In the genomic region with DNA sequence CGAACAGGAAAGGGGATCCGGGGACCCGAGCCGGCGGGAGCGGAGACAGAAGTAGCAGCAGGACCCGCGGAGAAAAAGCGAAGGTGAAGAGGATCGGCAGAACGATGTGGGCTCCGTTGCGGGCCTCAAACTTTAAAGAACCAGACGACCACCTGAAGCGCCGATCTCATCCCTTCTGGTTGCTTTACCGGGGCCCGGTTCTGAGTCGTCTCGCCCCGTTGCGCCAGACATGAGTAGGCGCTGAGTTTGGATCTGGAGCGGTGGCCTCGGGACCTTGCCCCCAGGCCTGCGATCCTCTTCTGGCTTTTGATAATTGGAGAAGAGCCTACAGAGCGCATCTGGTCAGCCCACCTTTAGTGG, we compare ENCODE assay signal across 7 mouse cellular contexts. TPM values are rescaled to one million over a fixed set of nuclear protein-coding genes. Genes with fewer than 3 reads are reported as not detected.
DNase-seq lines count a peak whose midpoint lies in the region; ATAC-seq and TF ChIP-seq lines count a peak whose summit lies in the region.

No protein-coding gene starts in this region.

- DNase-seq in lung, postnatal 36 days = no peak
- DNase-seq in stomach, postnatal 0 days (ENCODE audit: low spot score) = no peak
- no peak for DNase-seq in left cerebral cortex, postnatal 4 days
- DNase-seq in ovary, postnatal 10 days (ENCODE audit: low spot score) = no peak

- H3K9ac ChIP-seq in lung, embryonic 16.5 days (ENCODE audit: low read length) = no peak overlapping the region; the same call in 1 of the 2 replicates
- H3K9ac ChIP-seq in forebrain, embryonic 16.5 days (replicated peaks; ENCODE audit: low read depth, low read length) = peak overlapping the region; percentile 91
- peak overlapping the region; percentile 39; the same call in 1 of the 2 replicates for H3K9ac ChIP-seq in limb, embryonic 15.5 days
- no peak overlapping the region for H3K9ac ChIP-seq in stomach, postnatal 0 days (ENCODE audit: low read length)

- no peak for TF ChIP-seq EP300 in stomach, postnatal 0 days (optimal IDR thresholded peaks at IDR 0.05)

- peak overlapping the region; percentile 97 for H3K4me2 ChIP-seq in lung, embryonic 16.5 days (ENCODE audit: low read depth, low read length)
- H3K4me2 ChIP-seq in forebrain, embryonic 16.5 days (ENCODE audit: low read length) = peak overlapping the region; percentile 94
- peak overlapping the region; percentile 99 for H3K4me2 ChIP-seq in limb, embryonic 15.5 days
- H3K4me2 ChIP-seq in stomach, postnatal 0 days (replicated peaks; ENCODE audit: low read depth) = peak overlapping the region; percentile 95

- H3K9me3 ChIP-seq in lung, embryonic 16.5 days (ENCODE audit: control insufficient read depth, low read length) = no peaks in the 10 kb centered on the region
- H3K9me3 ChIP-seq in forebrain, embryonic 16.5 days (ENCODE audit: control insufficient read depth, low read length) = no peaks in the 10 kb centered on the region
- no peaks in the 10 kb centered on the region for H3K9me3 ChIP-seq in limb, embryonic 15.5 days
- H3K9me3 ChIP-seq in stomach, postnatal 0 days (ENCODE audit: control insufficient read depth, low read length) = no peaks in the 10 kb centered on the region

- no peak overlapping the region for H3K27ac ChIP-seq in lung, embryonic 16.5 days (ENCODE audit: low read length)
- H3K27ac ChIP-seq in forebrain, embryonic 16.5 days (ENCODE audit: low read length) = no peak overlapping the region; the same call in 1 of the 2 replicates
- H3K27ac ChIP-seq in limb, embryonic 15.5 days = no peak overlapping the region
- no peak overlapping the region for H3K27ac ChIP-seq in stomach, postnatal 0 days (replicated peaks)

- peak overlapping the region; percentile 59 for H3K4me3 ChIP-seq in lung, embryonic 16.5 days (ENCODE audit: low read length)
- H3K4me3 ChIP-seq in forebrain, embryonic 16.5 days (replicated peaks; ENCODE audit: low read length) = peak overlapping the region; percentile 83
- H3K4me3 ChIP-seq in limb, embryonic 15.5 days = peak overlapping the region; percentile 57
- H3K4me3 ChIP-seq in stomach, postnatal 0 days (ENCODE audit: low read depth, low read length) = peak overlapping the region; percentile 51; the same call in 1 of the 2 replicates

- intact Hi-C loops in left cerebral cortex, postnatal 4 days (cut with DNase I) = loop anchor here (5.0 kb wide), 1 partner anchor 85 kb away; no protein-coding TSS in a partner anchor

- H3K4me1 ChIP-seq in lung, embryonic 16.5 days (replicated peaks; ENCODE audit: control insufficient read depth, insufficient read depth, low read length) = peaks cover 17% of the 10 kb centered on the region; the same call in 1 of the 2 replicates
- peaks cover 26% of the 10 kb centered on the region for H3K4me1 ChIP-seq in forebrain, embryonic 16.5 days (replicated peaks; ENCODE audit: control insufficient read depth, insufficient read depth, low read length)
- peaks cover 30% of the 10 kb centered on the region for H3K4me1 ChIP-seq in limb, embryonic 15.5 days
- H3K4me1 ChIP-seq in stomach, postnatal 0 days (replicated peaks; ENCODE audit: control insufficient read depth, insufficient read depth) = no peaks in the 10 kb centered on the region; the same call in 1 of the 2 replicates

- WGBS in lung, embryonic 16.5 days = 3% methylated on average over 27 of the region's 27 CpGs
- WGBS in forebrain, embryonic 16.5 days = under 1% methylated on average over 26 of the region's 27 CpGs
- WGBS in limb, embryonic 15.5 days = 1% methylated on average over 27 of the region's 27 CpGs
- WGBS in stomach, postnatal 0 days = 5% methylated on average over 26 of the region's 27 CpGs

- no peak for TF ChIP-seq CTCF in stomach, postnatal 0 days (IDR thresholded peaks at IDR 0.05; ENCODE audit: low read depth)

- H3K36me3 ChIP-seq in lung, embryonic 16.5 days (ENCODE audit: control insufficient read depth, insufficient read depth, low read length) = no peaks in the 10 kb centered on the region
- H3K36me3 ChIP-seq in forebrain, embryonic 16.5 days (ENCODE audit: control insufficient read depth, insufficient read depth) = no peaks in the 10 kb centered on the region
- H3K36me3 ChIP-seq in limb, embryonic 15.5 days = no peaks in the 10 kb centered on the region
- H3K36me3 ChIP-seq in stomach, postnatal 0 days (ENCODE audit: control insufficient read depth, insufficient read depth, low read length) = no peaks in the 10 kb centered on the region

- no peak for ATAC-seq in lung, embryonic 16.5 days (ENCODE audit: low read depth)
- no peak for ATAC-seq in forebrain, embryonic 16.5 days
- ATAC-seq in limb, embryonic 15.5 days (ENCODE audit: insufficient number of reproducible peaks, low FRiP score, low TSS enrichment, low read depth) = no peak
- no peak for ATAC-seq in stomach, postnatal 0 days (ENCODE audit: low FRiP score, low TSS enrichment)

- H3K27me3 ChIP-seq in lung, embryonic 16.5 days (ENCODE audit: control insufficient read depth, insufficient read depth, low read depth, low read length) = peaks cover 53% of the 10 kb centered on the region
- no peaks in the 10 kb centered on the region for H3K27me3 ChIP-seq in forebrain, embryonic 16.5 days (replicated peaks; ENCODE audit: control insufficient read depth, insufficient read depth, low read length)
- peaks cover 71% of the 10 kb centered on the region for H3K27me3 ChIP-seq in limb, embryonic 15.5 days
- peaks cover 6% of the 10 kb centered on the region; the same call in 1 of the 2 replicates for H3K27me3 ChIP-seq in stomach, postnatal 0 days (ENCODE audit: control insufficient read depth, insufficient read depth, low read length)

RNA-seq across cellular contexts. Expression of a gene that starts 1.5 kb away (rescaled TPM):
- 2.4 and 3.1 TPM in 2 replicates for polyA plus RNA-seq in lung, embryonic 16.5 days (2015; fragmentation: Nextera tagmentation; extraction: Ambion mirVana)
- 22.3 and 30.1 TPM in 2 replicates for polyA plus RNA-seq in forebrain, embryonic 16.5 days (2015; fragmentation: Nextera tagmentation; extraction: Ambion mirVana)
- 4.5 and 5.0 TPM in 2 replicates for polyA plus RNA-seq in limb, embryonic 15.5 days (2015; fragmentation: Nextera tagmentation; extraction: Ambion mirVana)
- 0.56 and 0.70 TPM in 2 replicates for polyA plus RNA-seq in stomach, postnatal 0 days (2015; fragmentation: Nextera tagmentation; extraction: Ambion mirVana)
- total RNA-seq in left cerebral cortex, postnatal 4 days (2021) = 10 to 100 TPM; 29.9 to 30.5 TPM

RNA-seq across cellular contexts. Expression of a gene that starts 51.7 kb away (rescaled TPM):
- polyA plus RNA-seq in lung, embryonic 16.5 days (2015; fragmentation: Nextera tagmentation; extraction: Ambion mirVana) = 39.0 and 40.3 TPM in 2 replicates
- polyA plus RNA-seq in forebrain, embryonic 16.5 days (2015; fragmentation: Nextera tagmentation; extraction: Ambion mirVana) = 9.8 and 10.4 TPM in 2 replicates
- 56.5 and 57.2 TPM in 2 replicates for polyA plus RNA-seq in limb, embryonic 15.5 days (2015; fragmentation: Nextera tagmentation; extraction: Ambion mirVana)
- polyA plus RNA-seq in stomach, postnatal 0 days (2015; fragmentation: Nextera tagmentation; extraction: Ambion mirVana) = 32.9 and 35.2 TPM in 2 replicates
- total RNA-seq in left cerebral cortex, postnatal 4 days (2021) = 1 to 10 TPM; 6.6 to 7.4 TPM

Comparison
In these comparisons a context has a peak if more than half of its experiments do, and no peak if none do; other contexts are left out.
1. H3K9ac ChIP-seq: peak in forebrain, embryonic 16.5 days (single experiment) and limb, embryonic 15.5 days (single experiment); none in lung, embryonic 16.5 days (single experiment) and stomach, postnatal 0 days (single experiment).
2. Peak in every context shown above with its lines, with median percentiles within 50 percentile points of each other: H3K4me2 ChIP-seq and H3K4me3 ChIP-seq.